Mouse (Mus musculus) gastrocnemius, adult 2 months (tissue): ENCODE results near the gene Cdc42ep4. TPM values are rescaled to one million over a fixed set of nuclear protein-coding genes. Genes with fewer than 3 reads are reported as not detected.

Experiments used
- DNase-seq: peaks from one replicate; pipeline ENCODE4 v3.0.0; 2022
- H3K27ac ChIP-seq: fragments of 200-600 bp; 2 replicates; pipeline ENCODE4 v1.8.1; 2022; ENCODE audit warnings: mild to moderate bottlenecking
- H3K4me3 ChIP-seq: fragments of 200-600 bp; 2 replicates; pipeline ENCODE4 v1.8.1; 2022; ENCODE audit warnings: mild to moderate bottlenecking, moderate library complexity
- CTCF ChIP-seq: fragments of 200-600 bp; IDR thresholded peaks from 2 replicates; pipeline ENCODE4 v1.8.1; 2022; ENCODE audit warnings: antibody characterized with exemption, mild to moderate bottlenecking, moderate library complexity
- intact Hi-C: fragments of 180-260 bp; cut with DNase I; formaldehyde crosslinking; loops from one replicate; pipeline ENCODE4 v1.15.1; 2025
- total RNA-seq, 2 experiments: library from RNA; stranded (reverse); gene quantifications; 2 replicates each; pipeline ENCODE4 v1.2.3; 2021

The Cdc42ep4 gene
- total RNA-seq, 2 experiments from 2014 or later: 5.2 to 9.1 TPM

GRCm38 (mm10) chr11:113680954-113681353 is 70.7 kb downstream of the Cdc42ep4 start:
- no peak for TF ChIP-seq CTCF
- peak; percentile 11 for DNase-seq
- H3K4me3 ChIP-seq: no peak overlapping the region
- intact Hi-C loops: loop anchor here (5.0 kb wide), 1 partner anchor 34 kb away; the partner anchor contains the start of gene Cog1
- peak overlapping the region; percentile 21 for H3K27ac ChIP-seq

GRCm38 (mm10) chr11:113678373-113678772 is 73.3 kb downstream of the Cdc42ep4 start:
- Histone ChIP-seq H3K27ac (peak overlapping the region; percentile 75), H3K4me3 (no peak overlapping the region)
- TF ChIP-seq CTCF: peak; percentile 8; the same call in 1 of the 2 replicates
- intact Hi-C loops: no loop called here
- DNase-seq: peak; percentile 52

- H3K27ac ChIP-seq: peak overlapping the region; percentile 75
- peak; percentile 9 for DNase-seq
- TF ChIP-seq CTCF: no peak
- intact Hi-C loops: no loop called here
- no peak overlapping the region for H3K4me3 ChIP-seq
Observed at GRCm38 (mm10) chr11:113677378-113677777, 74.3 kb downstream of the Cdc42ep4 start.

Other genes with a start within 250 kb of the Cdc42ep4 start
- gene Sstr2, start 132.5 kb downstream of the Cdc42ep4 start, total RNA-seq: not detected
- 10 to 100 TPM; 18.5 to 19.1 TPM for gene Cog1, start 102.7 kb downstream of the Cdc42ep4 start, total RNA-seq
- 1 to 10 TPM; 1.8 to 3.0 TPM for gene Slc39a11, start 101.8 kb downstream of the Cdc42ep4 start, total RNA-seq
- 10 to 100 TPM; 29.0 to 33.0 TPM for gene Fam104a, start 67.7 kb downstream of the Cdc42ep4 start, total RNA-seq
- gene D11Wsu47e, start 67.5 kb downstream of the Cdc42ep4 start, total RNA-seq: 1 to 10 TPM; 4.5 to 6.3 TPM
- gene Cpsf4l, start 41.9 kb downstream of the Cdc42ep4 start, total RNA-seq: not detected